Mouse (Mus musculus) left cerebral cortex, adult 11 months (tissue): Measurements from ENCODE around the gene Abhd17a.
A peak's percentile ranks its signal among the peaks of the same experiment; 100 is the strongest.

Experiments used
- DNase-seq: peaks from one replicate; pipeline ENCODE4 v3.0.0; 2022; ENCODE audit warnings: low spot score

Abhd17a gene

DNA sequence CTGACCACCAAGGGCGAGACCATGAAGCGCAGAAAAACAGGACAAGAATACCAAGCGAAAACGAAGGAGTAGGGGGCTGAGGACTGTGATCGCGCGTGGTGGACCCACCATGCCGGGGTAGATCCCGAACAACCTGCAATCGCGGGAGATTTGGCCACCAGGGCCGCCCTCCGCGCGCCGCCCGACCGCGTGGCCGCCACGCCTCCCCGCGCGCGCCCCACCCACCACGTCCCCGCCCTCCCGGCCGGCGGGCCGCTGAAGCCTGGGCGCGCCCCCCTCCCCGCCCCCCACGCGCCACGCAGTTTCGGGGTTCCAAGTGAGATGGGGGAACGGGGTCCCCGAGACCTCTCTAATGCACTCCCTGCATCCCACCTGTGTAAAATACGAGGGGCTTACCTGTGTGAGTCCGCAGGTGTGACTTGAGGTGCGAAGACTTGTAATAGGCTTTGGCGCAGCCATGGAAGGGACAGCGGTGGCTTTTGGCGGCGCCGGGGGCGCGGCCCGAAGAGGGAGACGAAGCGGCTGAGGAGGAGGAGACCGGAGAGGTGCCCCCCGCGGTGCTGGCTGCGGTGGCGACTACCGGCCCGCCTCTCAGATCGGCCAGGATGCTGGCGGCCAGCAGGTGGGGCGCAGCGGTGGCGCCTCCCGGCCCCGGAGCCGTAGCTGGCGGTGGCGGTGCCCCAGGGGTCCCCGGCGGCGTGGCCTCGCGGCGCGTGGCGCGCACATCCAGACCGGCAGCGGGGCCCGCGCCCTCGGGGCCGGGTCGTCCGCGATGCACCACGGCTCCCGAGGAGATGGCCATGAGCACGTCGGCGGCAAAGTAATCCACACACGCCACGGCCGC, 13.6 kb downstream of the Abhd17a start:
- DNase-seq: no peak

DNA sequence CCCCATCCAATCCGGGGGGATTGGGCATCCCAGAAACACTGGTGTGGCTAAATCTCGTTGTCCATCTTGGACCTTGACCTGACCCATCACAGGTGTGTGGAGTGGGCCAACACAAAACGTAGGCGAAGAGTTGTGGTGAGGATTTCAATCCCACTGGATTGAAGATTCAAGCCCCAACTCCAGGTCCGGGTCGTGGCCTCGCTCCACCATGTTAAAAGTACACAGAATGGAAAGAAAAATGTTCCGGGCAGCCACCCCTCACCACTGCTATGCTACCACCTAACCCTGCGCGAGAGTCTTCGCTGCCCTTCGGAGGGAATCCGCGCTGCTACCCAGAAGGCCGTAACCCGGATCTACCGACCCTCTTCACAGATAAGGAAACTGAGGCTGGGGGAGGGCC, 14.2 kb downstream of the Abhd17a start:
- DNase-seq: no peak

DNA sequence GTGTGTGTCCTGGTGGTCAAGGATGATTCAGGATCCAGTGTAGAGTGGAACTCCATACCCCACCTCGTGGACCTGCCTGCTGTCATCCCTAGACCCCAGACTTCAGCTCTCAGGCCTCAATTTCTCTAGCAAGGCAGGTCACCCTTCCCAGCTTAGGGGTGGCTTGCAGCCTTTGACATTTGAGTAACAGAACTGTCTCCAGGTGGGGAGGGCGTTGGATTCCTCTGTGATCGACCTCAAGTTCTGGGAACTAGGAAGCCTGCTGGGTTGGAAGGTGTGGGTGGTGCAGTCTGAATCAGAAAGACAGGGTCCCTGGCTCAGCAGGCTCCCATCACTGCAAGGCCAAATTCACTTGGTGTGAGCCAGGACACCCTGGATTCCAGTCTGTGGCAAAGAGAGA, 15.2 kb downstream of the Abhd17a start:
- DNase-seq: no peak

- no peak for DNase-seq
These were observed 16.2 kb downstream of the Abhd17a start for GRCm38 (mm10) chr10:80573944-80574343.

GRCm38 (mm10) chr10:80572477-80572876, 17.7 kb downstream of the Abhd17a start:
- DNase-seq: no peak

DNA sequence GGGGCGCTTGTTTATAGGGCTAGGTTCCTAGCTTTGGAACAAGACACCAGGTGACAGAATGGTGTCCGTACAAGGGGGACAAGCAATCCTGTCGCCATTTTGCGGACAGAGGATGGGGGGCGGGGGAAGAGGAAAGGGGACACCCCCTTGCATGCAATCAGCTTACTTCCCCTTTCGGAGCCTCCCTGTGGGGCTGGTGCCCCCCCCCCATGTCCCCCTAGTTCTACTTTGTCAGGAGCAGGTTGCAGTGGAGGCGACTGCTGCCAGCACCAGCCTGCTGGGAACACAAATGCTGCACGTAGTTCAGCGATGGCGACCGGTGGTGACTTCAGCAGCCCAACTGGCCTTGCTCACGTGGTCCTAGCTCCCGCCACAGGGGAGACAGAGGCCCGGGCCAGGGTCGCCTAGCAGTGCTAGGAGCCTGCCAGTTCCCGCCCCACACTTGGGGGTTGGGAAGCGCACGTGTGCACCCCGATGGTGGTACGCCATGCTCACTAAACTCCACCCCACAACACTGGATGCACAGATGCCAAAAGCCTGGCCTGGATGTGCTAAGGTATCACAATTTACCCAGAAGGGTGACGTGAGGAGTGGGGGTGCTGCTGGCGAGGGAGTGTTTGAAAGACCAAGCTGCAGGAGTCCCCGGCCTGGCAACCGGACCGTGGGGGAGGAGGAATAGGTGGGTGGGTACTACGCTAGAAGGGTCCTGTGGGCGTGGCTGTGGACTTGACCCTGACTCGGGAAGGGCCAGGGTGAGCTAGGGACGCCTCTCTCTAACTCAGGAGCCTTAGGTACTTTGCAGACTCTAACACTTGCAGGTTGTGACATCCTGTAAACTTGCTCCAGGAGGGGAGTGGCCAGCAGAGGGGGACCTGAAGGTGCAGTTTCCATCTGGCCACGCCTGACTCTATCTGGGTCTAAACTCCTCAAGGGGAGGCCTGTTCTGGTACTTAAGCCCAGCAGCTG, 19.0 kb downstream of the Abhd17a start:
- DNase-seq: no peak

DNA sequence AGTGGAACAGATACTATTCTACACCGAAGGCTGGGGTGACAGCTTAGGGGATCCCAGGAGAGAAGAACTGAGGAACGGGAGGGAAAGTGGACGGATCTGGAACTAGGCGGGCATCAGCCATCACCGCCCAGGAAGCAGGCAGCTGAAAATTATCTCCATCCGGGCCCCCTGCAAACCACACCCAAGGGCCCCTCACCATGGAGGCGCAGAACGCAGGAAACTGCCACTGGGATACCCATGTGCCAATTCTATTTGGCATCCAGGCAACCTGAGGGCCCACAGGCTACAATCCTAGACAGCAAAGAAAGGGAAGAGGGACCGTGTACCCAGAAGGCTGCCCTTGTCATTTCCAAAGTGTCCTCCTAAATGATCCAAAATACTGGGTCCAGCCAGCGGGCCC, 19.7 kb downstream of the Abhd17a start:
- no peak for DNase-seq

- DNase-seq: no peak
These were observed 20.5 kb downstream of the Abhd17a start for GRCm38 (mm10) chr10:80569664-80570066.

- DNase-seq: no peak
These were observed 21.3 kb downstream of the Abhd17a start for GRCm38 (mm10) chr10:80568876-80569275.

GRCm38 (mm10) chr10:80566375-80567092, 23.6 kb downstream of the Abhd17a start:
- peak; percentile 80 for DNase-seq

DNA sequence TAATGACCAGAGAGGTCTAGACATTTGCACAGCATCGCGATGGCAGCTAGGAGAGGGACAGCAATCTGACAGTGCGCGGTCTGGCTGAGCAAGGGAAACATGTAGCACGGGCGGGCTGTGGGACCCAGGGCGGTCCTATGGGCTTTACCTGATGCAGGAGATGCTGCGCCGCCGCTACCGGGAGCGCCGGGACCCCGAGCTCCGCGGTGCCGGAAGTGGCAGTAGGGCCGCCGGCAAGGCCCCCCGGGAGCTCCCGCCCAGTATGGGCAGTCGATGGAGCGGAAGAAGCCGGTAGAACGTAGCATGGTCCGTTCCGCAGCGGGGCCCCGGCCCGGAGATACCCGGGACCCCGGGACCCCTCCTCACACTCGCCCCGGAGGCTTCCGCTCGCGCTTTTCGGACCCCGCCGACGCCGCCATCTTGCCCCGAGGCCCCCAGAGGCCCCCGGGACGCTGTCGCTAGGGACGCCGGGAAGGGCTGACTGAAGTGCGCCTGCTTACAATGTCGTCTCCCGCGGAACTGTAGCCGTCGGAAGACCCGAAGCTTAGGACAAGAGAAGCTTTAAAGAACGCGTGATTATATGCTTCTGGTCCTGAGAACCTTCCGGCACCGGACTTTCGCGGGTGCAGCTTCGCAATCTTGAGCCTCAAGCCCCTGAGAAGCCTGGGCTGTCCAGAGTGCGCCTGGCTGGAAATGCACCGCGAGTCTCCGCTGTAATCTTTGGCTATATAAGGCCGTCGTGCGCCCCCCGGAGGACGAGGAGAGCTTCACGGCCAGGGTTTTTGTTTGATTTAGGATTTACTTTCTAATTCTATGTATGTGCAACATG, 28.8 kb downstream of the Abhd17a start, which contains the start of gene Rexo1:
Rexo1 (minus strand) TSS at position 445 of the 829 bp plus-strand sequence.
- DNase-seq: peak; percentile 90

- DNase-seq: no peak
These were observed 29.5 kb downstream of the Abhd17a start for GRCm38 (mm10) chr10:80560621-80561020.

DNA sequence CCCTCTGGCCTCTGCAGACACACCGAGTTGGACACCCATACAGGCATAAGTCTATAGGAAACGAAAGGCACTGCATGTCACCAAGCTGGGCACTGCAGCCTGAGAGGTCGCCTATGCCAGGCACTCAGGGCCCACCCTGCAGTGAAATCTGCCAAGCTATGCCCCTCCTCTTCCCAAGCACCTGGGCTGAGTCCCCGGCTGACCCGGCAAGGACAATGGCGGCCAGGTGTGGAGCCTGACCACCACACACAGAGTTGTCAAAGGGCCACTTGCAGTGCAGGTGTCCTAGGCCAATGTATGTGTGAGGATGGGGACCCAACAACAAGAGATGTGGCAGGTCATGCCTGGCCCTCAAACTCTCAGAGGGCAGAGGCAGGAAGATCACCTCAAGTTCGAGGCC, 30.7 kb downstream of the Abhd17a start:
- DNase-seq: no peak

DNA sequence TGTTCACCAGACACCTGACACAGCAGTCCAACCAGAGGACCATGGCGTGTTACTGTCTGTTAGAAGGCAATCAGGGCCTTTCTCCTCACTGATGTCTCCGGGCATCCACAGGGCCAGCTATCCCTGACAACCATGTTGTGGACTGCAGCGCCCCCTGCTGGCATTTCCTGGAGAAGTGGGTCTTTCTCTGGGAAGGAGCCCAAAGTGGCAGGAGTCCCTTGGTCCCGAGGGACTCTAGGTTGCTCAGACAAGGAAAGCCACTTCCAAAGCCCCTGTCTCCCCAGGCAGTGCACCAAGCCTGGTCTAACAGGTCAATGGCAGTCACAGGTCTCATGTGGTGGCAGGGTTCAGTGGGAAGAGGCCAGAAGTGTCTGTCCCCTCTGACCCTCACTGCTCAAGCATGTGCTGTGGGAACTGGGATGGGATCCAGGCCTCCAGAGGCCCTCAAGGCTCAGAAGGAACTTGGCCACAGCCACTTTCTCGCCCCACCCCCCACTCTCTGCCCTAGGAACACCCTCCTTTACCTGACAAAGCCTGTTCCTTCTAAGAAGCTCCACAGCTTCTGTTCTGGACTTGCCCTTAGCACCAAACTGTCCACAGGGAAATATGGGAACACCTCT, 32.7 kb downstream of the Abhd17a start:
- no peak for DNase-seq

GRCm38 (mm10) chr10:80553997-80554396, 36.1 kb downstream of the Abhd17a start:
- DNase-seq: no peak

- DNase-seq: no peak
These were observed 36.6 kb downstream of the Abhd17a start for GRCm38 (mm10) chr10:80553575-80553974.

GRCm38 (mm10) chr10:80552364-80552763, 37.8 kb downstream of the Abhd17a start:
- DNase-seq: no peak

- DNase-seq: no peak
These were observed 40.9 kb downstream of the Abhd17a start for GRCm38 (mm10) chr10:80549279-80549678.

GRCm38 (mm10) chr10:80548428-80549006, 41.6 kb downstream of the Abhd17a start:
- no peak for DNase-seq

- no peak for DNase-seq
These were observed 42.6 kb downstream of the Abhd17a start for GRCm38 (mm10) chr10:80547539-80547938.
